Mouse (Mus musculus) heart, embryonic 11.5 days (tissue): ENCODE measurements around the gene Pdcd4. TPM values are rescaled to one million over a fixed set of nuclear protein-coding genes. Genes with fewer than 3 reads are reported as not detected.

Experiments used
- ATAC-seq: fragments of 200-750 bp; cut with Nextera tagmentation; replicated peaks from 2 replicates; pipeline ENCODE4 v1.8.0; 2017; ENCODE audit warnings: moderate library complexity; ENCODE audit not compliant: insufficient number of reproducible peaks, low FRiP score, low TSS enrichment
- H3K27ac ChIP-seq: fragments of 300-500 bp; sonication (generic); 2 replicates; pipeline ENCODE4 v1.5.1; 2014; ENCODE audit warnings: mild to moderate bottlenecking, low read depth, low read length
- H3K27me3 ChIP-seq: fragments of 300-500 bp; sonication (generic); 2 replicates; pipeline ENCODE4 v1.6.1; 2014; ENCODE audit warnings: mild to moderate bottlenecking, low read length, mixed read lengths; ENCODE audit not compliant: control insufficient read depth, insufficient read depth
- H3K36me3 ChIP-seq: fragments of 300-500 bp; sonication (generic); 2 replicates; pipeline ENCODE4 v1.6.1; 2014; ENCODE audit warnings: mild to moderate bottlenecking, low read length, moderate library complexity, mixed read lengths; ENCODE audit not compliant: control insufficient read depth, insufficient read depth
- H3K4me1 ChIP-seq: fragments of 300-500 bp; sonication (generic); 2 replicates; pipeline ENCODE4 v1.6.1; 2014; ENCODE audit warnings: low read length; ENCODE audit not compliant: control insufficient read depth, insufficient read depth
- H3K4me2 ChIP-seq: fragments of 300-500 bp; sonication (generic); 2 replicates; pipeline ENCODE4 v1.6.1; 2014; ENCODE audit warnings: mild to moderate bottlenecking, moderate library complexity
- H3K4me3 ChIP-seq: fragments of 300-500 bp; sonication (generic); 2 replicates; pipeline ENCODE4 v1.5.1; 2014; ENCODE audit warnings: low read depth, low read length
- H3K9ac ChIP-seq: fragments of 300-500 bp; sonication (generic); 2 replicates; pipeline ENCODE4 v1.6.1; 2014; ENCODE audit warnings: mild to moderate bottlenecking, low read depth, low read length, moderate library complexity
- H3K9me3 ChIP-seq: fragments of 300-500 bp; sonication (generic); replicated peaks from 2 replicates; pipeline ENCODE4 v1.6.1; 2016; ENCODE audit warnings: low read length; ENCODE audit not compliant: control insufficient read depth
- WGBS: fragments of 180-500 bp; shearing (Covaris S2); extraction: QIAGEN DNeasy Blood & Tissue Kit; methylation state at CpG from one replicate; pipeline ENCODE4 v1.1.7; 2014; ENCODE audit not compliant: insufficient replicate concordance; 5-methylcytosine and 5-hydroxymethylcytosine counted together
- polyA plus RNA-seq: library from polyadenylated mRNA; unstranded; fragments of >200 nt; fragmentation: Nextera tagmentation; extraction: Ambion mirVana; gene quantifications from 2 replicates; pipeline ENCODE4 v1.2.1, GENCODE M21; 2014

Gene Pdcd4
- polyA plus RNA-seq, 1 experiment from 2014 or later: 41.3 TPM

GRCm38 (mm10) chr19:53881786-53882185, 10.2 kb upstream of the Pdcd4 start:
- WGBS: 60% methylated on average over 5 of the region's 5 CpGs

GRCm38 (mm10) chr19:53885450-53885849, 6.6 kb upstream of the Pdcd4 start:
- WGBS: 70% methylated on average over 10 of the region's 10 CpGs
- H3K4me2 ChIP-seq: no peak overlapping the region
- no peak overlapping the region for H3K4me3 ChIP-seq
- ATAC-seq: no peak
- H3K27ac ChIP-seq: no peak overlapping the region
- 0 out of 2 replicates have a peak, but pooled peaks cover under 1% of the 10 kb centered on the region for H3K4me1 ChIP-seq
- H3K36me3 ChIP-seq: no peaks in the 10 kb centered on the region
- no peak overlapping the region for H3K9ac ChIP-seq
- no peaks in the 10 kb centered on the region for H3K9me3 ChIP-seq
- no peaks in the 10 kb centered on the region for H3K27me3 ChIP-seq

More at GRCm38 (mm10) chr19:53881786-53882185, 10.2 kb upstream of the Pdcd4 start:
- Histone ChIP-seq H3K9me3 (no peaks in the 10 kb centered on the region), H3K9ac (no peak overlapping the region), H3K4me3 (no peak overlapping the region), H3K27me3 (no peaks in the 10 kb centered on the region), H3K4me1 (no peaks in the 10 kb centered on the region), H3K27ac (no peak overlapping the region), H3K36me3 (no peaks in the 10 kb centered on the region), H3K4me2 (no peak overlapping the region)
- no peak for ATAC-seq

GRCm38 (mm10) chr19:53886576-53887370, 5.3 kb upstream of the Pdcd4 start:
- WGBS: 74% methylated on average over 10 of the region's 10 CpGs
- no peak overlapping the region for H3K27ac ChIP-seq
- H3K9ac ChIP-seq: no peak overlapping the region
- peaks cover 5% of the 10 kb centered on the region; the same call in 1 of the 2 replicates for H3K4me1 ChIP-seq
- no peak overlapping the region for H3K4me3 ChIP-seq
- H3K27me3 ChIP-seq: no peaks in the 10 kb centered on the region
- no peaks in the 10 kb centered on the region for H3K36me3 ChIP-seq
- H3K4me2 ChIP-seq: no peak overlapping the region
- H3K9me3 ChIP-seq: no peaks in the 10 kb centered on the region
- no peak for ATAC-seq

GRCm38 (mm10) chr19:53887822-53888221, 4.2 kb upstream of the Pdcd4 start:
- no peak for ATAC-seq
- no peak overlapping the region for H3K4me2 ChIP-seq
- 76% methylated on average over 3 of the region's 3 CpGs for WGBS

GRCm38 (mm10) chr19:53888331-53888730, 3.7 kb upstream of the Pdcd4 start:
- 76% methylated on average over 9 of the region's 9 CpGs for WGBS
- no peak overlapping the region for H3K4me3 ChIP-seq
- H3K4me1 ChIP-seq: peaks cover 5% of the 10 kb centered on the region; the same call in 1 of the 2 replicates
- H3K27ac ChIP-seq: no peak overlapping the region
- no peak overlapping the region for H3K9ac ChIP-seq
- H3K27me3 ChIP-seq: no peaks in the 10 kb centered on the region
- no peaks in the 10 kb centered on the region for H3K36me3 ChIP-seq
- H3K4me2 ChIP-seq: no peak overlapping the region
- no peaks in the 10 kb centered on the region for H3K9me3 ChIP-seq
- no peak for ATAC-seq

More at GRCm38 (mm10) chr19:53887822-53888221, 4.2 kb upstream of the Pdcd4 start:
- Histone ChIP-seq H3K36me3 (no peaks in the 10 kb centered on the region), H3K9me3 (no peaks in the 10 kb centered on the region), H3K27ac (no peak overlapping the region), H3K9ac (no peak overlapping the region), H3K27me3 (no peaks in the 10 kb centered on the region), H3K4me3 (no peak overlapping the region), H3K4me1 (peaks cover 5% of the 10 kb centered on the region; the same call in 1 of the 2 replicates)

GRCm38 (mm10) chr19:53889555-53889954, 2.5 kb upstream of the Pdcd4 start:
- H3K27me3 ChIP-seq: no peaks in the 10 kb centered on the region
- ATAC-seq: no peak
- no peak overlapping the region for H3K4me3 ChIP-seq
- H3K9me3 ChIP-seq: no peaks in the 10 kb centered on the region
- H3K4me1 ChIP-seq: peaks cover 8% of the 10 kb centered on the region; the same call in 1 of the 2 replicates
- H3K9ac ChIP-seq: no peak overlapping the region
- H3K36me3 ChIP-seq: no peaks in the 10 kb centered on the region
- no peak overlapping the region for H3K4me2 ChIP-seq
- no peak overlapping the region for H3K27ac ChIP-seq
- 67% methylated on average over 5 of the region's 5 CpGs for whole genome bisulfite sequencing

GRCm38 (mm10) chr19:53890274-53890673, 1.8 kb upstream of the Pdcd4 start:
- ATAC-seq: no peak
- WGBS: 34% methylated on average over 5 of the region's 5 CpGs

GRCm38 (mm10) chr19:53890781-53891251, 1.2 kb upstream of the Pdcd4 start:
- no peak for ATAC-seq
- Histone ChIP-seq H3K4me1 (peaks cover 8% of the 10 kb centered on the region; the same call in 1 of the 2 replicates), H3K36me3 (no peaks in the 10 kb centered on the region), H3K9ac (no peak overlapping the region), H3K27ac (no peak overlapping the region), H3K4me3 (no peak overlapping the region), H3K4me2 (no peak overlapping the region), H3K9me3 (no peaks in the 10 kb centered on the region), H3K27me3 (no peaks in the 10 kb centered on the region)
- WGBS: 47% methylated on average over 5 of the region's 5 CpGs

More at GRCm38 (mm10) chr19:53890274-53890673, 1.8 kb upstream of the Pdcd4 start:
- no peak overlapping the region for H3K9ac ChIP-seq
- no peaks in the 10 kb centered on the region for H3K36me3 ChIP-seq
- H3K9me3 ChIP-seq: no peaks in the 10 kb centered on the region
- H3K4me2 ChIP-seq: no peak overlapping the region
- H3K27ac ChIP-seq: no peak overlapping the region
- no peaks in the 10 kb centered on the region for H3K27me3 ChIP-seq
- H3K4me3 ChIP-seq: no peak overlapping the region
- H3K4me1 ChIP-seq: peaks cover 8% of the 10 kb centered on the region; the same call in 1 of the 2 replicates
